Mouse (Mus musculus) liver, postnatal 0 days (tissue): ENCODE data around the gene Slc17a4. TPM values are rescaled to one million over a fixed set of nuclear protein-coding genes. Genes with fewer than 3 reads are reported as not detected.

Experiments
- ATAC-seq: fragments of 200-750 bp; cut with Nextera tagmentation; 2 replicates; pipeline ENCODE4 v1.8.0; 2017; ENCODE audit warnings: mild to moderate bottlenecking, moderate library complexity
- DNase-seq: peaks from one replicate; pipeline ENCODE4 v3.0.0-alpha.2; 2016
- H3K27ac ChIP-seq: fragments of 300-500 bp; sonication (generic); 2 replicates; pipeline ENCODE4 v1.5.1; 2014; ENCODE audit warnings: antibody characterized with exemption, moderate library complexity, mild to moderate bottlenecking, low read depth
- H3K27me3 ChIP-seq: fragments of 300-500 bp; sonication (generic); 2 replicates; pipeline ENCODE4 v1.6.1; 2014; ENCODE audit warnings: low read length, control low read depth, mixed read lengths; ENCODE audit not compliant: insufficient read depth
- H3K36me3 ChIP-seq: fragments of 300-500 bp; sonication (generic); replicated peaks from 2 replicates; pipeline ENCODE4 v1.6.1; 2014; ENCODE audit warnings: mild to moderate bottlenecking, control low read depth, low read length, moderate library complexity, mixed read lengths; ENCODE audit not compliant: insufficient read depth
- H3K4me1 ChIP-seq: fragments of 300-500 bp; sonication (generic); 2 replicates; pipeline ENCODE4 v1.6.1; 2014; ENCODE audit warnings: antibody characterized with exemption, mild to moderate bottlenecking, control low read depth; ENCODE audit not compliant: insufficient read depth
- H3K4me2 ChIP-seq: fragments of 300-500 bp; sonication (generic); 2 replicates; pipeline ENCODE4 v1.6.1; 2014; ENCODE audit warnings: low read depth, mild to moderate bottlenecking, low read length, moderate library complexity, mixed read lengths
- H3K4me3 ChIP-seq: fragments of 300-500 bp; sonication (generic); 2 replicates; pipeline ENCODE4 v1.5.1; 2014; ENCODE audit warnings: low read depth, low read length
- H3K9ac ChIP-seq: fragments of 300-500 bp; sonication (generic); replicated peaks from 2 replicates; pipeline ENCODE4 v1.6.1; 2014; ENCODE audit warnings: mild to moderate bottlenecking, moderate library complexity
- H3K9me3 ChIP-seq: fragments of 300-500 bp; sonication (generic); 2 replicates; pipeline ENCODE4 v1.6.1; 2016; ENCODE audit warnings: mild to moderate bottlenecking, control low read depth, low read length, mixed read lengths
- CTCF ChIP-seq: sonication (generic); IDR thresholded peaks from 2 replicates; pipeline ENCODE4 v1.5.1; 2016; ENCODE audit warnings: antibody characterized with exemption, low read depth
- EP300 ChIP-seq: IDR thresholded peaks from 2 replicates; pipeline ENCODE4 v1.6.1; 2016; ENCODE audit warnings: antibody characterized with exemption, low read depth, mild to moderate bottlenecking
- WGBS: fragments of 180-500 bp; shearing (Covaris S2); extraction: QIAGEN DNeasy Blood & Tissue Kit; methylation state at CpG from one replicate; pipeline ENCODE4 v1.1.7; 2014; ENCODE audit not compliant: insufficient replicate concordance; 5-methylcytosine and 5-hydroxymethylcytosine counted together
- polyA plus RNA-seq: library from polyadenylated mRNA; unstranded; fragments of >200 nt; fragmentation: Nextera tagmentation; extraction: Ambion mirVana; gene quantifications from 2 replicates; pipeline ENCODE4 v1.2.1, GENCODE M21; 2015

Slc17a4 gene
- polyA plus RNA-seq, 1 experiment from 2014 or later = 2.0 TPM

GRCm38 (mm10) chr13:23940291-23940690, 25.5 kb upstream of the Slc17a4 start:
- no peaks in the 10 kb centered on the region for H3K9me3 ChIP-seq
- no peak overlapping the region for H3K9ac ChIP-seq
- H3K4me3 ChIP-seq = no peak overlapping the region
- no peaks in the 10 kb centered on the region for H3K4me1 ChIP-seq
- 66% methylated on average over 6 of the region's 6 CpGs for WGBS
- no peaks in the 10 kb centered on the region for H3K36me3 ChIP-seq
- no peak for ATAC-seq
- H3K27me3 ChIP-seq = no peaks in the 10 kb centered on the region
- DNase-seq = no peak
- H3K4me2 ChIP-seq = no peak overlapping the region
- no peak overlapping the region for H3K27ac ChIP-seq
- no peak for TF ChIP-seq CTCF
- TF ChIP-seq EP300 = no peak

GRCm38 (mm10) chr13:23938699-23939098, 23.9 kb upstream of the Slc17a4 start:
- no peaks in the 10 kb centered on the region for H3K36me3 ChIP-seq
- H3K9me3 ChIP-seq = no peaks in the 10 kb centered on the region
- ATAC-seq (no peak), DNase-seq (no peak)
- H3K9ac ChIP-seq = no peak overlapping the region
- no peak overlapping the region for H3K27ac ChIP-seq
- H3K4me3 ChIP-seq = no peak overlapping the region
- H3K4me2 ChIP-seq = no peak overlapping the region
- 65% methylated on average over 1 of the region's 1 CpGs for WGBS
- TF ChIP-seq EP300 = no peak
- no peak for TF ChIP-seq CTCF
- no peaks in the 10 kb centered on the region for H3K4me1 ChIP-seq
- H3K27me3 ChIP-seq = no peaks in the 10 kb centered on the region

- DNase-seq (no peak), ATAC-seq (no peak)
- H3K4me2 ChIP-seq = no peak within 1 kb of the TSS
- H3K9ac ChIP-seq = no peak within 1 kb of the TSS
- H3K4me1 ChIP-seq = 0 out of 2 replicates have a peak, but pooled peaks cover under 1% of the 10 kb centered on the region
- H3K27ac ChIP-seq = no peak within 1 kb of the TSS
- H3K4me3 ChIP-seq = no peak within 1 kb of the TSS
- H3K9me3 ChIP-seq = no peaks in the 10 kb centered on the region
- no peaks in the 10 kb centered on the region for H3K27me3 ChIP-seq
- no peaks in the 10 kb centered on the region for H3K36me3 ChIP-seq
- 82% methylated on average over 10 of the region's 10 CpGs for WGBS
- TF ChIP-seq EP300 (no peak), CTCF (no peak)
These were observed 19.4 kb upstream of the Slc17a4 start, which contains the start of gene Hist1h2aa for GRCm38 (mm10) chr13:23934211-23934520. TSS of gene Hist1h2aa (plus strand) at chr13:23934462.

GRCm38 (mm10) chr13:23933421-23934210, 18.8 kb upstream of the Slc17a4 start, which contains the start of gene Hist1h2ba:
TSS of gene Hist1h2ba (minus strand) at chr13:23934156.
- Histone ChIP-seq H3K4me2 (no peak within 1 kb of the TSS), H3K9ac (no peak within 1 kb of the TSS), H3K4me1 (0 out of 2 replicates have a peak, but pooled peaks cover 3% of the 10 kb centered on the region), H3K27me3 (no peaks in the 10 kb centered on the region), H3K27ac (no peak within 1 kb of the TSS), H3K9me3 (no peaks in the 10 kb centered on the region), H3K36me3 (no peaks in the 10 kb centered on the region), H3K4me3 (no peak within 1 kb of the TSS)
- 91% methylated on average over 33 of the region's 39 CpGs for WGBS
- TF ChIP-seq CTCF = no peak
- no peak for TF ChIP-seq EP300
- DNase-seq (no peak), ATAC-seq (no peak)

- H3K9ac ChIP-seq = no peak overlapping the region
- no peak overlapping the region for H3K4me2 ChIP-seq
- H3K36me3 ChIP-seq = no peaks in the 10 kb centered on the region
- no peak for DNase-seq
- H3K4me3 ChIP-seq = no peak overlapping the region
- H3K27me3 ChIP-seq = no peaks in the 10 kb centered on the region
- TF ChIP-seq CTCF (no peak), EP300 (no peak)
- H3K27ac ChIP-seq = no peak overlapping the region
- H3K9me3 ChIP-seq = no peaks in the 10 kb centered on the region
- 78% methylated on average over 11 of the region's 11 CpGs for WGBS
- ATAC-seq = no peak
- peaks cover 9% of the 10 kb centered on the region; the same call in 1 of the 2 replicates for H3K4me1 ChIP-seq
These were observed 16.1 kb upstream of the Slc17a4 start for GRCm38 (mm10) chr13:23930904-23931303.

GRCm38 (mm10) chr13:23930461-23930860, 15.7 kb upstream of the Slc17a4 start:
- H3K27me3 ChIP-seq = no peaks in the 10 kb centered on the region
- H3K4me3 ChIP-seq = no peak overlapping the region
- no peak overlapping the region for H3K9ac ChIP-seq
- TF ChIP-seq EP300 (no peak), CTCF (no peak)
- H3K9me3 ChIP-seq = no peaks in the 10 kb centered on the region
- H3K27ac ChIP-seq = no peak overlapping the region
- no peaks in the 10 kb centered on the region for H3K36me3 ChIP-seq
- no peak overlapping the region for H3K4me2 ChIP-seq
- DNase-seq (no peak), ATAC-seq (no peak)
- peaks cover 9% of the 10 kb centered on the region; the same call in 1 of the 2 replicates for H3K4me1 ChIP-seq
- WGBS = 74% methylated on average over 9 of the region's 9 CpGs
